Comparison of ENCODE assay signal across 24 mouse cellular contexts in genomic region chr4:137254206-137254976, GRCm38 (mm10). TPM values are rescaled to one million over a fixed set of nuclear protein-coding genes. Genes with fewer than 3 reads are reported as not detected.
"Had no signal": no experiment of that assay in that cellular context is flagged by ENCODE, and none has a peak within 500 bp of the region (broad histone marks: within the 10 kb centered on the region; RNA-seq: fewer than 3 reads in every experiment).

No protein-coding gene starts in this region.

- H3K9ac ChIP-seq: kidney, embryonic 15.5 days; limb, embryonic 13.5 days; liver, embryonic 12.5 days; liver, embryonic 15.5 days; midbrain, embryonic 12.5 days; neural tube, embryonic 13.5 days had no signal

- H3K4me1 ChIP-seq: limb, embryonic 10.5 days; liver, embryonic 15.5 days; midbrain, embryonic 12.5 days had no signal

- H3K36me3 ChIP-seq: kidney, embryonic 15.5 days; limb, embryonic 10.5 days; limb, embryonic 13.5 days; liver, embryonic 12.5 days; liver, embryonic 15.5 days; midbrain, embryonic 12.5 days; neural tube, embryonic 13.5 days had no signal

- H3K27ac ChIP-seq: kidney, embryonic 15.5 days; limb, embryonic 10.5 days; limb, embryonic 13.5 days; liver, embryonic 12.5 days; liver, embryonic 15.5 days; macrophage; midbrain, embryonic 12.5 days; neural tube, embryonic 13.5 days had no signal

- H3K4me3 ChIP-seq: kidney, embryonic 15.5 days; limb, embryonic 10.5 days; limb, embryonic 13.5 days; liver, embryonic 12.5 days; liver, embryonic 15.5 days; midbrain, embryonic 12.5 days; myocyte; neural tube, embryonic 13.5 days had no signal

- ATAC-seq: intestine, postnatal 0 days; liver, embryonic 12.5 days; midbrain, embryonic 16.5 days had no signal

- DNase-seq: kidney, adult 8-10 months; kidney, postnatal 14 days; liver; lung, adult 18-20 months; lung, postnatal 14 days; retina, postnatal 1 day; right cerebral cortex, postnatal 25 days; thymus, adult 18-20 months; thymus, postnatal 14 days; thymus, postnatal 4 days had no signal

- H3K4me2 ChIP-seq: kidney, embryonic 15.5 days; limb, embryonic 13.5 days; liver, embryonic 12.5 days; liver, embryonic 15.5 days; midbrain, embryonic 12.5 days; neural tube, embryonic 13.5 days had no signal

- H3K9me3 ChIP-seq: kidney, embryonic 15.5 days; limb, embryonic 10.5 days; liver, embryonic 12.5 days; liver, embryonic 15.5 days; midbrain, embryonic 12.5 days; neural tube, embryonic 13.5 days had no signal

- H3K27me3 ChIP-seq: kidney, embryonic 15.5 days; limb, embryonic 13.5 days; liver, embryonic 15.5 days; midbrain, embryonic 12.5 days; neural tube, embryonic 13.5 days had no signal

RNA-seq across cellular contexts. Expression of gene Wnt4, which starts 22.9 kb away (rescaled TPM):
- total RNA-seq: megakaryocyte, adult 5-6 weeks; monocyte, adult 5-6 weeks; neutrophil, adult 5-6 weeks had no signal
- polyA plus RNA-seq: macrophage had no signal
